8 mouse cellular contexts compared by ENCODE assay signal in genomic region chr17:48280943-48281738, GRCm38 (mm10). TPM values are rescaled to one million over a fixed set of nuclear protein-coding genes. Genes with fewer than 3 reads are reported as not detected.
DNase-seq lines count a peak whose midpoint lies in the region; ATAC-seq and TF ChIP-seq lines count a peak whose summit lies in the region.

No protein-coding gene starts in this region.

- no peak overlapping the region for H3K27ac ChIP-seq in lung, embryonic 16.5 days (ENCODE audit: low read length)
- peak overlapping the region; percentile 25 for H3K27ac ChIP-seq in forebrain, embryonic 11.5 days (ENCODE audit: low read depth, low read length)
- H3K27ac ChIP-seq in neural tube, embryonic 15.5 days (replicated peaks), result no peak overlapping the region

- WGBS in lung, embryonic 16.5 days, result 26% methylated on average over 18 of the region's 18 CpGs
- WGBS in lung, adult 2 months, result 26% methylated on average over 18 of the region's 18 CpGs
- WGBS in forebrain, embryonic 11.5 days, result 26% methylated on average over 18 of the region's 18 CpGs
- 39% methylated on average over 18 of the region's 18 CpGs for WGBS in neural tube, embryonic 15.5 days

- H3K4me1 ChIP-seq in lung, embryonic 16.5 days (replicated peaks; ENCODE audit: control insufficient read depth, insufficient read depth, low read length), result no peaks in the 10 kb centered on the region
- no peaks in the 10 kb centered on the region for H3K4me1 ChIP-seq in lung, adult 2 months (ENCODE audit: control insufficient read depth, insufficient read depth, low read length)
- H3K4me1 ChIP-seq in forebrain, embryonic 11.5 days (replicated peaks; ENCODE audit: control insufficient read depth, insufficient read depth, low read length), result peaks cover 4% of the 10 kb centered on the region; the same call in 1 of the 2 replicates
- peaks cover 9% of the 10 kb centered on the region; the same call in 1 of the 2 replicates for H3K4me1 ChIP-seq in neural tube, embryonic 15.5 days

- peak overlapping the region; percentile 33 for H3K4me3 ChIP-seq in lung, embryonic 16.5 days (ENCODE audit: low read length)
- H3K4me3 ChIP-seq in lung, adult 2 months (replicated peaks; ENCODE audit: extremely low read depth, low read depth, low read length), result no peak overlapping the region
- H3K4me3 ChIP-seq in forebrain, embryonic 11.5 days (ENCODE audit: low read depth, low read length), result peak overlapping the region; percentile 26
- H3K4me3 ChIP-seq in neural tube, embryonic 15.5 days (replicated peaks), result peak overlapping the region; percentile 15

- ATAC-seq in lung, embryonic 16.5 days (ENCODE audit: low read depth), result peak; percentile 49; the same call in 1 of the 2 replicates
- peak; percentile 75 for ATAC-seq in forebrain, embryonic 11.5 days (replicated peaks; ENCODE audit: low FRiP score)
- no peak for ATAC-seq in neural tube, embryonic 15.5 days (ENCODE audit: low FRiP score)

- no peaks in the 10 kb centered on the region for H3K27me3 ChIP-seq in lung, embryonic 16.5 days (ENCODE audit: control insufficient read depth, insufficient read depth, low read depth, low read length)
- no peaks in the 10 kb centered on the region for H3K27me3 ChIP-seq in forebrain, embryonic 11.5 days (ENCODE audit: control insufficient read depth, insufficient read depth, low read length)
- no peaks in the 10 kb centered on the region for H3K27me3 ChIP-seq in neural tube, embryonic 15.5 days (replicated peaks)

- no peaks in the 10 kb centered on the region for H3K36me3 ChIP-seq in lung, embryonic 16.5 days (ENCODE audit: control insufficient read depth, insufficient read depth, low read length)
- H3K36me3 ChIP-seq in forebrain, embryonic 11.5 days (ENCODE audit: control insufficient read depth, insufficient read depth, low read length), result no peaks in the 10 kb centered on the region
- H3K36me3 ChIP-seq in neural tube, embryonic 15.5 days, result no peaks in the 10 kb centered on the region

- H3K9me3 ChIP-seq in lung, embryonic 16.5 days (ENCODE audit: control insufficient read depth, low read length), result no peaks in the 10 kb centered on the region
- H3K9me3 ChIP-seq in forebrain, embryonic 11.5 days (ENCODE audit: control insufficient read depth, low read length), result no peaks in the 10 kb centered on the region
- H3K9me3 ChIP-seq in neural tube, embryonic 15.5 days (replicated peaks), result no peaks in the 10 kb centered on the region

- peak overlapping the region; percentile 54; the same call in 1 of the 2 replicates for H3K9ac ChIP-seq in lung, embryonic 16.5 days (ENCODE audit: low read length)
- H3K9ac ChIP-seq in forebrain, embryonic 11.5 days (ENCODE audit: low read length), result peak overlapping the region; percentile 64
- H3K9ac ChIP-seq in neural tube, embryonic 15.5 days (replicated peaks), result no peak overlapping the region

- TF ChIP-seq POLR2A in lung, adult 2 months (IDR thresholded peaks at IDR 0.05; ENCODE audit: borderline replicate concordance, extremely low read depth, low read depth, low read length), result no peak

- no peak for TF ChIP-seq CTCF in lung, adult 2 months (IDR thresholded peaks at IDR 0.05; ENCODE audit: insufficient read depth, low read length)

- peak overlapping the region; percentile 54 for H3K4me2 ChIP-seq in lung, embryonic 16.5 days (ENCODE audit: low read depth, low read length)
- H3K4me2 ChIP-seq in forebrain, embryonic 11.5 days (ENCODE audit: low read depth, low read length, severe bottlenecking), result peak overlapping the region; percentile 54
- H3K4me2 ChIP-seq in neural tube, embryonic 15.5 days, result peak overlapping the region; percentile 48

- DNase-seq in lung, adult 2 months, result no peak
- DNase-seq in forebrain, embryonic 11.5 days (ENCODE audit: low spot score), result peak; percentile 62
- DNase-seq in liver, result peak; percentile 23
- DNase-seq in cerebellum, postnatal 10 days, result no peak
- no peak for DNase-seq in spleen, postnatal 36 days (ENCODE audit: low spot score in 2 of 2)
- no peak for DNase-seq in cerebellum, adult 8-10 months

RNA-seq across cellular contexts. Expression of gene Treml4, which starts 17.0 kb away (rescaled TPM):
- 0.31 TPM in 2 replicates for polyA plus RNA-seq in lung, embryonic 16.5 days (2015; fragmentation: Nextera tagmentation; extraction: Ambion mirVana)
- polyA plus RNA-seq in lung, adult 2 months (2012; rRNA removed), result 8.0 and 11.7 TPM in 2 replicates
- polyA plus RNA-seq in forebrain, embryonic 11.5 days (2014; fragmentation: Nextera tagmentation; extraction: Ambion mirVana), result not detected in 2 replicates
- polyA plus RNA-seq in neural tube, embryonic 15.5 days (2015; fragmentation: Nextera tagmentation; extraction: Ambion mirVana), result 0.37 TPM in 1 of 2 replicates, not detected in the other

RNA-seq across cellular contexts. Expression of gene Treml2, which starts 18.2 kb away (rescaled TPM):
- 0.34 and 0.40 TPM in 2 replicates for polyA plus RNA-seq in lung, embryonic 16.5 days (2015; fragmentation: Nextera tagmentation; extraction: Ambion mirVana)
- polyA plus RNA-seq in lung, adult 2 months (2012; rRNA removed), result 3.0 and 6.0 TPM in 2 replicates
- polyA plus RNA-seq in forebrain, embryonic 11.5 days (2014; fragmentation: Nextera tagmentation; extraction: Ambion mirVana), result 0.20 and 0.51 TPM in 2 replicates
- polyA plus RNA-seq in neural tube, embryonic 15.5 days (2015; fragmentation: Nextera tagmentation; extraction: Ambion mirVana), result 0.14 and 1.4 TPM in 2 replicates

RNA-seq across cellular contexts. Expression of gene Trem3, which starts 33.6 kb away (rescaled TPM):
- polyA plus RNA-seq in lung, embryonic 16.5 days (2015; fragmentation: Nextera tagmentation; extraction: Ambion mirVana), result 0.29 and 0.51 TPM in 2 replicates
- 0.74 and 1.3 TPM in 2 replicates for polyA plus RNA-seq in lung, adult 2 months (2012; rRNA removed)
- polyA plus RNA-seq in forebrain, embryonic 11.5 days (2014; fragmentation: Nextera tagmentation; extraction: Ambion mirVana), result not detected in 2 replicates
- polyA plus RNA-seq in neural tube, embryonic 15.5 days (2015; fragmentation: Nextera tagmentation; extraction: Ambion mirVana), result 0.18 TPM in 1 of 2 replicates, not detected in the other

RNA-seq across cellular contexts. Expression of gene B430306N03Rik, which starts 34.8 kb away (rescaled TPM):
- polyA plus RNA-seq in lung, embryonic 16.5 days (2015; fragmentation: Nextera tagmentation; extraction: Ambion mirVana), result 0.34 and 0.70 TPM in 2 replicates
- 1.0 and 1.8 TPM in 2 replicates for polyA plus RNA-seq in lung, adult 2 months (2012; rRNA removed)
- 0.25 TPM in 1 of 2 replicates, not detected in the other for polyA plus RNA-seq in forebrain, embryonic 11.5 days (2014; fragmentation: Nextera tagmentation; extraction: Ambion mirVana)
- polyA plus RNA-seq in neural tube, embryonic 15.5 days (2015; fragmentation: Nextera tagmentation; extraction: Ambion mirVana), result 0.09 and 0.19 TPM in 2 replicates

RNA-seq across cellular contexts. Expression of gene Trem1, which starts 48.6 kb away (rescaled TPM):
- 0.20 and 0.43 TPM in 2 replicates for polyA plus RNA-seq in lung, embryonic 16.5 days (2015; fragmentation: Nextera tagmentation; extraction: Ambion mirVana)
- 0.68 and 1.2 TPM in 2 replicates for polyA plus RNA-seq in lung, adult 2 months (2012; rRNA removed)
- 0.12 TPM in 1 of 2 replicates, not detected in the other for polyA plus RNA-seq in forebrain, embryonic 11.5 days (2014; fragmentation: Nextera tagmentation; extraction: Ambion mirVana)
- not detected in 2 replicates for polyA plus RNA-seq in neural tube, embryonic 15.5 days (2015; fragmentation: Nextera tagmentation; extraction: Ambion mirVana)

Comparison
In these comparisons a context has a peak if more than half of its experiments do, and no peak if none do; other contexts are left out.
1. DNase-seq: peak in forebrain, embryonic 11.5 days (single experiment) and liver (single experiment); none in lung, adult 2 months (single experiment), cerebellum, postnatal 10 days (0 of 2), spleen, postnatal 36 days (0 of 2) and cerebellum, adult 8-10 months (single experiment).
2. Peak in every context shown above with its lines, with median percentiles within 50 percentile points of each other: H3K4me2 ChIP-seq.